Mouse (Mus musculus) embryonic facial prominence, embryonic 14.5 days (tissue): Measurements from ENCODE around the gene Mapkapk2. TPM values are rescaled to one million over a fixed set of nuclear protein-coding genes. Genes with fewer than 3 reads are reported as not detected.

ENCODE experiments used
- ATAC-seq: fragments of 200-750 bp; cut with Nextera tagmentation; 2 replicates; pipeline ENCODE4 v1.8.0; 2017; ENCODE audit warnings: low read depth, moderate number of reproducible peaks, moderate TSS enrichment
- DNase-seq: peaks from one replicate; pipeline ENCODE4 v3.0.0-alpha.2; 2015; ENCODE audit warnings: low spot score
- H3K27ac ChIP-seq: fragments of 300-500 bp; sonication (generic); replicated peaks from 2 replicates; pipeline ENCODE4 v1.5.1; 2014; ENCODE audit warnings: low read depth, mild to moderate bottlenecking, low read length, moderate library complexity
- H3K27me3 ChIP-seq: fragments of 300-500 bp; sonication (generic); replicated peaks from 2 replicates; pipeline ENCODE4 v1.6.1; 2014; ENCODE audit warnings: low read length; ENCODE audit not compliant: control insufficient read depth, insufficient read depth
- H3K36me3 ChIP-seq: fragments of 300-500 bp; sonication (generic); 2 replicates; pipeline ENCODE4 v1.6.1; 2014; ENCODE audit warnings: low read length, mixed read lengths; ENCODE audit not compliant: control insufficient read depth, insufficient read depth
- H3K4me1 ChIP-seq: fragments of 300-500 bp; sonication (generic); 2 replicates; pipeline ENCODE4 v1.6.1; 2014; ENCODE audit warnings: antibody characterized with exemption, low read length; ENCODE audit not compliant: control insufficient read depth, insufficient read depth
- H3K4me2 ChIP-seq: fragments of 300-500 bp; sonication (generic); 2 replicates; pipeline ENCODE4 v1.6.1; 2014; ENCODE audit warnings: low read depth, mild to moderate bottlenecking, low read length, moderate library complexity, mixed read lengths
- H3K4me3 ChIP-seq: fragments of 300-500 bp; sonication (generic); 2 replicates; pipeline ENCODE4 v1.5.1; 2014; ENCODE audit warnings: low read depth, mild to moderate bottlenecking, low read length
- H3K9ac ChIP-seq: fragments of 300-500 bp; sonication (generic); 2 replicates; pipeline ENCODE4 v1.6.1; 2014; ENCODE audit warnings: low read depth, mild to moderate bottlenecking, low read length, moderate library complexity, mixed read lengths
- H3K9me3 ChIP-seq: fragments of 300-500 bp; sonication (generic); 2 replicates; pipeline ENCODE4 v1.6.1; 2016; ENCODE audit warnings: low read length; ENCODE audit not compliant: control insufficient read depth
- WGBS: fragments of 180-500 bp; shearing (Covaris S2); extraction: QIAGEN DNeasy Blood & Tissue Kit; methylation state at CpG from one replicate; pipeline ENCODE4 v1.1.7; 2014; 5-methylcytosine and 5-hydroxymethylcytosine counted together
- polyA plus RNA-seq: library from polyadenylated mRNA; unstranded; fragments of >200 nt; fragmentation: Nextera tagmentation; extraction: Ambion mirVana; gene quantifications from 2 replicates; pipeline ENCODE4 v1.2.1, GENCODE M21; 2014

Mapkapk2 gene
- polyA plus RNA-seq, 1 experiment from 2014 or later, result 47.8 TPM

DNA sequence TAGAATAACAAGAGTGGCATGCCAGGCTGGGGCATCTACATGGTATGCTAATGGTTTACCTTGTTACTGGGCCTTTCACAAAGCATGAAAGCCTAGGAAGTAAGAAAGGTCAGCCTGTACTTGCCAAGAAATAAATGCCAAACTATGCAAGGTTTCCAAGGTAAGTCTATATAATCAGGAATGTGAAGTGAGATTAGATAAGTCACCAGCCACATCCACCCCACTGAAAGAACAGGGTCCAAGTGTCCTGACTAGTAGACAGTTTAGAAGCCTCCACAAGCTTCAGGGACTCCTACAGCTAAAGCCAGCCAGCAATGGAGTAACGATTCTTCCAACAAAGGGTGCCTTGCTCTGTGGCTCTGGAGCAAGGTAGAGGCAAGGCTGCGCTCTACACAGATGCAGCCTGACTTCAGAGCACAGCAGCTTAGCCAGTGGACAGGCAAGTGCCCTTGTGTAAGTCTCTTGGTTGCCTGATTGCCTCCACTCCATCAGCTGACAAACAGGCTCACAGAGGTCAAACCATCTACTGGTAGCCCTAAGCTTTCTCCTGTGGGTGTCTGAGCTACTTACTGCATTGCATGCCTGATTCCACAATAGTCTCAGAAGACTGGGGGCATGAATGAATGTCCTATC lies 51.8 kb downstream of the Mapkapk2 start:
- Histone ChIP-seq H3K9me3 (no peaks in the 10 kb centered on the region), H3K4me1 (no peaks in the 10 kb centered on the region), H3K9ac (no peak overlapping the region), H3K4me3 (no peak overlapping the region), H3K27ac (no peak overlapping the region), H3K27me3 (no peaks in the 10 kb centered on the region), H3K4me2 (no peak overlapping the region), H3K36me3 (no peaks in the 10 kb centered on the region)
- DNase-seq (no peak), ATAC-seq (no peak)
- 90% methylated on average over 2 of the region's 2 CpGs for WGBS

DNA sequence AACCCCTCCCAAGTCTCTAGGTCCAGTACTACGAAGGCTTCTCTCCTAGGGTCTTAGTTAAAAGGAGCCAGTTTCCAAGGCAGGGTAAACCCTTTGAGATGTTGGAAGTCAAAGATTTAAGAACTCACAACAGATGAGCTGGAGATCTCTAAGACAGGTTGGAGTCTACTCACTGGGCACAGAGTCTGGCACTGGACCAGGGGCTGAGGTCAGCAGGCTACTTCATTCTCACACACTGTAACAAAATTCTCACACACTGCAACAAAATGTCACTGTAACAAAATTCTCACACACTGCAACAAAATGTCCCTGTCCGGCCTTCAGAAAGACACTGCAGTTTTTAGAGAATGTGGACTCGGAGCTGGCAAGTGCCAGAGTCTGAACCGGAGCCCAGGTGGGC lies 54.0 kb downstream of the Mapkapk2 start:
- H3K27ac ChIP-seq, result no peak overlapping the region
- no peak overlapping the region for H3K4me2 ChIP-seq
- H3K27me3 ChIP-seq, result no peaks in the 10 kb centered on the region
- ATAC-seq, result no peak
- no peak for DNase-seq
- no peak overlapping the region for H3K4me3 ChIP-seq
- no peaks in the 10 kb centered on the region for H3K9me3 ChIP-seq
- H3K9ac ChIP-seq, result no peak overlapping the region
- no peaks in the 10 kb centered on the region for H3K4me1 ChIP-seq
- no peaks in the 10 kb centered on the region for H3K36me3 ChIP-seq
- WGBS, result 88% methylated on average over 4 of the region's 4 CpGs

DNA sequence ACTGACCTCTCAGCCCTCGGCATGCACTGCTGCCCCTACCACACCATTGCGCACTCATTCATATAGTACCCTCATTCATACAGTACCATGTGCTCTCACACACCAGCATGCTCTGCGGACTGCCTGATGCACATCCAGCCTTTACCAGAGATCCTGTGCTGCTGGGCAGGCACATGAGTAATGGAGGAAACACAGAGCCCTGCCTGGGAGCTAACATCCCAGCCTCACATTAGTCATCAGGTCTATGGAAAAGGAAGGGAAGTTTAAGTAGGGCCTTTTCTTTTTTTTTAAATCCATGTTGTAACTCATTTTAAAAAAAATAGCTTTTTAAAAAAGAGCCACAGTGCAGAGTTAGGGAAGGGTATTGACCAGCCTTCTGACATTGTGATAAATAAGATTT lies 54.9 kb downstream of the Mapkapk2 start:
- Histone ChIP-seq H3K36me3 (no peaks in the 10 kb centered on the region), H3K27me3 (no peaks in the 10 kb centered on the region), H3K9ac (no peak overlapping the region), H3K4me3 (no peak overlapping the region), H3K27ac (no peak overlapping the region), H3K9me3 (peaks cover 4% of the 10 kb centered on the region; the same call in 1 of the 2 replicates), H3K4me1 (no peaks in the 10 kb centered on the region), H3K4me2 (no peak overlapping the region)
- 88% methylated on average over 3 of the region's 3 CpGs for WGBS
- no peak for DNase-seq
- ATAC-seq, result no peak

DNA sequence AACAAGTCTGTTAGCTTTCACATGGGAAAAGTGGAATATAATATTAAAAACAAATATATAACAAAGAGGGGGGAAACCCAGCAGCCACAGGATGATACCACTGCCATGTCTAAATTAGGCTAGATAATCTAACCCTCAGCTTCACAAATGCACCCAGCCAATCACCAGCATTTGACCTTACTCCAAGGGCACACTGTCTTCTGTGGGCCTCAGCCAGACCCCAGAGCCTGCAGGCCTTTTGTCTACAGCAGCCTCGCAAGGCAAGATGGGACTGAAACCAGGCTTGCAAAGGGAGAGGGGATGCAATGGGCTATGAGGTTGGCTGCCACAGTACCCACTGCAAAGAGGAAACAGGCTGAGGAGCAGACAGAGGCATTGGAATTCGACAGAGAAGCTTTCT lies 55.4 kb downstream of the Mapkapk2 start:
- H3K4me1 ChIP-seq, result no peaks in the 10 kb centered on the region
- 44% methylated on average over 2 of the region's 2 CpGs for WGBS
- ATAC-seq, result no peak

DNA sequence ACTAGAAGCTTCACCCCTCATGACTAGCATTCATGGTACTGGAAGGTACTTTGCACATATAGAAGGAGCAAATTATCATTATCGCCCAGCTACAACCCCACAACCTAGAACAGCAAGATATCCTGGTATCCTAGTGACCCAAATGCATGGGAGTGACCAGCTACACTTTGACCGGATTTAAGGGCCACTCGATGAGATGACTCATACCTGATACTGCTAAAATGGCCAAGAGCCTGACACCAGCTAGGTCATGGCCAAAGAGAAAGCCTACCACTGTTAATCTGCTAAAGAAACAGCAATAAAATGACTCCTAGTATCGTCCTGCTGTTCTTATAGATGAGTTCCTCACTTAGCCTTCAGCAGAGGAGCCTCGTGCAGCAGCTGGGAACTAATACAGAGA lies 58.1 kb downstream of the Mapkapk2 start:
- H3K27me3 ChIP-seq, result no peaks in the 10 kb centered on the region
- no peaks in the 10 kb centered on the region for H3K36me3 ChIP-seq
- DNase-seq (no peak), ATAC-seq (no peak)
- H3K9me3 ChIP-seq, result peaks cover 10% of the 10 kb centered on the region; the same call in 1 of the 2 replicates
- no peak overlapping the region for H3K4me2 ChIP-seq
- no peak overlapping the region for H3K4me3 ChIP-seq
- H3K4me1 ChIP-seq, result no peaks in the 10 kb centered on the region
- WGBS, result 85% methylated on average over 5 of the region's 5 CpGs
- H3K9ac ChIP-seq, result no peak overlapping the region
- no peak overlapping the region for H3K27ac ChIP-seq

More for the DNA sequence above, 55.4 kb downstream of the Mapkapk2 start:
- H3K4me3 ChIP-seq, result no peak overlapping the region
- DNase-seq, result no peak
- no peaks in the 10 kb centered on the region for H3K36me3 ChIP-seq
- no peak overlapping the region for H3K9ac ChIP-seq
- H3K27ac ChIP-seq, result no peak overlapping the region
- H3K9me3 ChIP-seq, result peaks cover 9% of the 10 kb centered on the region; the same call in 1 of the 2 replicates
- no peaks in the 10 kb centered on the region for H3K27me3 ChIP-seq
- no peak overlapping the region for H3K4me2 ChIP-seq

DNA sequence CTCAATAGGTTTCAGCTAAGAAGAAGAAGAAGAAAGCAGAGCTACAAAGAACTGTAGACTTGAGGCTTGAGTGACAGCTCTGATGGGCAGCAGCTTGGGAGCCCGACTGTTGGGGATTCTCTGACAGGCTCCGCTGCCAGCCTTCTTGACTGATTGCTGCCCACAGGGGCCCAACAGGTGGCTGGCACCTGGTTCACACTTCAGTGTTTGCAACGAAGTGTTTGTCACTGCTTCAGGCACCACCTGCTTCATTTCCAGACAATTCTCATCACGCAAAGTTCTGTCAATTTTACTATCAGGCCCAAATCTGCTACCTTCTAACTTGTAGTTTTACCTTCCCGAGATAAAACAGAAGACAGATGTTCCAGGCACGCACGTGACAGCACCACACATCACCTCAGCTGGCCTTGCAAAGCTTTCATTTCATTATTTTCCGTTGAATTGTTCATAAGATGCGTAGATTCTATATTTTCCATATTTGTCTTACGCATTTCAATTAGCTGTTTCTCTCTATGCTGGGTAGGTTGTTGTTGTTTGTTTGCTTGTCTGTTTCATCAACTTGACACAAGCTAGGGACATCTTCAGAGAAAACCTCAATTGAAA lies 59.1 kb downstream of the Mapkapk2 start:
- no peak overlapping the region for H3K4me2 ChIP-seq
- no peak for DNase-seq
- H3K27me3 ChIP-seq, result no peaks in the 10 kb centered on the region
- ATAC-seq, result no peak
- no peak overlapping the region for H3K27ac ChIP-seq
- no peak overlapping the region for H3K4me3 ChIP-seq
- H3K9me3 ChIP-seq, result peaks cover 10% of the 10 kb centered on the region; the same call in 1 of the 2 replicates
- no peak overlapping the region for H3K9ac ChIP-seq
- WGBS, result 86% methylated on average over 10 of the region's 10 CpGs
- H3K36me3 ChIP-seq, result no peaks in the 10 kb centered on the region
- H3K4me1 ChIP-seq, result no peaks in the 10 kb centered on the region

DNA sequence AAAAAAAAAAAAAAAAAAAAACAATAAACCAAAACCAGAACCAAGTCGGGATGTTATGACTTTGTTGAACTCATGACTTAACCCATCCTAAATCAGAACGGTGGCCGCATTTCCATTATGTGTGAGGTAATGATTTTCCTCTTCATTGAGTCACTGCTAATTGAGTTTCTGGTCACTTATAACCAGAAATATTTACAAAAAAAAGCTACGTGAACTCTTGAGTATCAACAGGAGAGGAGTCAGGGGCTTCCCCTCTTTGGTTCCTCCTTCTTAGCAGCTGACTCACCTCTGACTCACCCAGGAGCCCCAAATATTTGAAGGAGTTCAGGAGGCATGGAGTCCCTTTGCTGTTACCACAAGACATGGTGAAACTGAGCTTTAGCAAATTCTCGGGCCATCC lies 59.6 kb downstream of the Mapkapk2 start:
- WGBS, result 84% methylated on average over 5 of the region's 5 CpGs
- Histone ChIP-seq H3K4me1 (no peaks in the 10 kb centered on the region), H3K36me3 (no peaks in the 10 kb centered on the region), H3K4me2 (no peak overlapping the region), H3K27ac (no peak overlapping the region), H3K9me3 (peaks cover 10% of the 10 kb centered on the region; the same call in 1 of the 2 replicates), H3K4me3 (no peak overlapping the region), H3K27me3 (no peaks in the 10 kb centered on the region), H3K9ac (no peak overlapping the region)
- ATAC-seq (no peak), DNase-seq (no peak)

DNA sequence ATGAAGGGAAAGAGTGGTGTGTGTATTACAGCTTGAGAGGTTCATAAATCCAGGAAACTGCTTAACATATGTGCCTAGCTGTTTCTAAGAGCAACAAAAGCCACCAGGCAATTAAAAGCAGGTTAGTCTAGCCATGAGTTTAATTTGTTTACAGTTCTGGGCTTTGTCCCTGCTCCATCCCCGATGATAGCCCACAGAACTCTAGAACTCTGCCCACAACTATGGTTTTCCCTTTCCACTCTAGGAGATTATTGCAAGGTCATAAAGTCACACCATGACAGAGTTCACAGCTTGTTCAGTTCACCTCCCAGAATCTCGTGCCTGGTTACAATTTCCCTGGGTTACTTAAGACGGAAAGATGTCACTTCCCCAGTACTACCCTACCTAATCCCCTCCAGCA lies 66.4 kb downstream of the Mapkapk2 start:
- 19% methylated on average over 3 of the region's 3 CpGs for WGBS
- Histone ChIP-seq H3K4me2 (no peak overlapping the region), H3K27ac (no peak overlapping the region), H3K4me3 (no peak overlapping the region), H3K36me3 (no peaks in the 10 kb centered on the region), H3K9ac (no peak overlapping the region), H3K27me3 (no peaks in the 10 kb centered on the region), H3K9me3 (no peaks in the 10 kb centered on the region), H3K4me1 (no peaks in the 10 kb centered on the region)
- ATAC-seq (no peak), DNase-seq (no peak)

DNA sequence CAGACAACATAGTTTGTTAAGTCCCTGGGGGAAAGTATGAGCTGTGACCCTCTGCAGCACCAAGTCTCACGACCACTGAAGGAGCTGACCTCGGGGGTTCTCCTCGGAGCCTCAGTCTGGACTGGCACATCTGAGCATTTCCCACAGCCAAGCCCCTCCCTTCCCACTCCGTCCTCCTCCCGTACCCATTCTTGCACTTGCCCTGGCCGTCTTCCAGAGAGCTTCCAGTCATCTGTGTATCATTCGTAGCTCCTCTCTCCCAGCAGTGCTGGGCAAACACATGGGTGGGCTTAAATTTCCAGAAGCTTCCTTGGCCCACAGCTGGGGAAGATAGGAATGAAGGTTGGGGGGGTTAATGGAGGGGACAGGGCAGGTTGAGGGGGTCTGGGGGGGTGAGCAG lies 67.4 kb downstream of the Mapkapk2 start:
- H3K27me3 ChIP-seq, result no peaks in the 10 kb centered on the region
- H3K9me3 ChIP-seq, result no peaks in the 10 kb centered on the region
- 15% methylated on average over 7 of the region's 7 CpGs for WGBS
- no peaks in the 10 kb centered on the region for H3K36me3 ChIP-seq
- H3K9ac ChIP-seq, result no peak overlapping the region
- no peak overlapping the region for H3K27ac ChIP-seq
- H3K4me2 ChIP-seq, result no peak overlapping the region
- H3K4me3 ChIP-seq, result no peak overlapping the region
- H3K4me1 ChIP-seq, result no peaks in the 10 kb centered on the region
- DNase-seq (peak; percentile 30), ATAC-seq (no peak)
